Mouse (Mus musculus): ENCODE measurements around the gene Pmch.

Pmch gene

DNA sequence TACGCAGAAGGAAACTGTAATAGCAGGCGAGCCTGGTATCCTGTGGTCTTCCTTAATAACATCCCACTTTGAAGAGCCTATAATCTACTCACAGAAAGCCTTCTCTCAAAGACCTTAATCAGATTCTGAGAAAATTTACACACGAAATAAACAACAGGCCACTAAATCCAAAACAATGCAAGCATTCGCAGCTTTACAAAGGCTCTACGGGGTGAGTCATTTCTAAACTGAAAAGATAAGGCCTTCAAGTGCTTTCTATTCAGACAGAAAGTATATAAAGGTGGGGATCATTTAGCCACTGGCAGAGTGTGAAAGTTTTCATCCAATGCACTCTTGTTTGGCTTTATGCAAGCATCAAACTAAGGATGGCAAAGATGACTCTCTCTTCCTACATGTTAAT is at the start of gene Pmch:
Pmch (plus strand) TSS at position 301 of the 400 bp plus-strand sequence.
- no peak for DNase-seq (ENCODE audit: low spot score)

DNA sequence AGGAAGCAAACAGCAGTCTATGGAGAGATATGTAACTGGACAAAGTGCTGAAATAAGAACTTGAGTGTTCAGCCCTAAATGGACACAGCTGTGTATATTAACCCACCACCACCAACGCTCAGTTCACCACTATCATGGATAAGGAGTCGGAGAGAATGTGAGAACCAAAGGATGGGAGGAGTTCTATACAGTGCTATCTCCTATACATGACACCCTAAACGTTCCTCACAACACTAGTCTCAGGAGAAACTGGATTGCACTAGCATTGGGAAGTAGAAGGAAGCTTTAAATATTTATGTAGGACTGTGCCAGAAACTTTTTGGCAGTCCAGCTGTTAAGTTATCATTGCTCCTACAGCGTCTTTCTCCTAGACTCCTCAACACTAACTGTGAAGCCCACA is 46.6 kb upstream of the Pmch start:
- no peak for DNase-seq (ENCODE audit: low spot score)

DNA sequence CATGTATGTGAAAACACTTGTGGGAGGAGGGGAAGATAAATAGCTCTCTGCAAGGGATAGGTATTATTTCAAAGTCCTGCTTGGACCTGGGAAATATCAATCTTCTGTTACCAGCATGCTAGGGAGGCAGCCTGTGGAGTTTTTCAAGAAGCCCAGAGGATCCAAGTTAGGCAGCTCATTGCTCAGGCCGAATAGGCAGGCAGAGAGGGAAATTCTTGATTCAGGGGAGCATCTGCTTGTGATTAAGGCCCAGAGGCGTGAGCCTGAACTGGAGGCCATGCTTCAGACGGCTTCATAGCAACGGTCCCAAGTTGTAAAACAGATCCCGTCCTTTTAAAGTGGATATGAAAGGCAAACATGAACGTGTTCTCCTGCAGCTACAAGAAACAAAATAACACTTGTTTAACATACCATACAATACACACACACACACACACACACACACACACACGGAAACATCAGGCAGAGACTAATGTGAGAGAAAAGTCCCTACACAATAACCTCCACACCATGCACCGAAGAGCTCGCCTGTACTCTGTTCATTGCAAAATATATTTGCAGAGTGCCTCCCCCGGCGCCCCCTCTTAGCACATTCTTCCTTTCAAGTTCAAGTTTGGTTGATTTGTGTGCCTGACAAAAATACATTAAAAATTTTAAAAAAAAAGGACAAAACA is 44.6 kb upstream of the Pmch start:
- peak; percentile 11 for DNase-seq (ENCODE audit: low spot score)

DNA sequence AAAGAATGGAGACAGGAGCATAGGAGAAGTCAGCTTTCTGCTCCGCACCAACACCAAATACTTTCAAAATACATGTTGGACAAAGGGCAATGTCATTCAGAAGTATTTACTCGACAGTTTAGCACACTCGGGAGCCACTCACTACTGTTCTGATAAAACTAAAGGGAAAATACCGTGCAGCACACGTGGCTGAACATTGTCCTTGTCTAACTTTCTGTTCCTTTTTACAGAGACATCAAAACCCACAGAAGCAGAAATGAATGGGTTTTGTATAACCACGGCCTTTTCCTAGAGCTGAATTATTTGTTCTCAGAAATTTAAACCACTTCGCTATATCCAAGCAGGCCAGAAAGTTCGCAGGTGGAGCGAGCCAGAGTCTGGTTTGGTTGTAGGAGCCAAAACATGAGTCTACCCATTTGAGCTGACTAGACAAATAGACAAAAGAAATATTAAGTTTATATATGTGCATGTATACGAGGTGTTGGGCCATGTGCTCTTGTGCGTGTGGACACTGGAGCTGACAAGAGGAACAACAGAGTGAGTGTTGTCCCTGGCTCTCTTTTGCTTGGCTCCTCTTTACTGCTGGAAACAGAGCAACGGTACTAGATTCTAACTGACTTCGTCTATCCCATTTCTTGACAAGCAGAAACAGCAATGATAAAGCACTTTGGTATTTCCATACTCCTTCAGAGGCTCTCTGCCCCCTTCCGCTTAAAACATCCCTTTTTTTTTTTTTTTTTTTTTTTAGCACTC is 36.5 kb upstream of the Pmch start:
- DNase-seq (ENCODE audit: low spot score) = no peak

DNA sequence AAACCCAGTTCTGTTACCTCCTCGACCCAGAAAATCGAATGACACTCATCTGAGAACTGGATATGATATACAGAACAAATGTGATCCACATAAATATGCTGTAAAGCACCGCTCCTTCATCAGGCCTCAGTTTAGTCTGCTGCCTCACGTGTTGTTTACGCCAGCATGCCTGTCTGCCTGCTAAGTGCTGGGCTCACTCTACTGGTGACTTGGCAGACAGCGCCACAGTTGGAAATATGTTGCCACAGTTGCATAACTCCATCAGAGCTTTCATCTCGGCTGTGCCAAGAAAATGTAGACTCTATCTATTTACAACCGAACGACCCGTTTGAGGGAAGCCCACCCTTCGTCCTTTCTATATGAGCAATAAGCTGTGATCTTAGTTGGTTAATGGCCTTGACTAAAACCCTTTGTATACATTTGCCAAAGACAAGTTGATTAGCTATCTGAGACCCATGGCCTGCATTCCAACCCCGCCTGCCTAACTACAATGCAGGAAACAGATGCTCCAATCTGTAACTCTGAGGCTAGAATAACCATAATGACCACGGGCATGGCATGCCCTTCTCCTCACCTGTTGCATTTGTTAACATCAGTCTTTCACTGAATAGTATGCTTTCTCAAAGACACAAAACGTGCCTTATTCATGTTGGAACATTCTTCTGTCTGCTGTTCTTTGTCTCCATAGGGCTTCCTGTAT is 33.8 kb upstream of the Pmch start:
- DNase-seq (ENCODE audit: low spot score) = no peak

DNA sequence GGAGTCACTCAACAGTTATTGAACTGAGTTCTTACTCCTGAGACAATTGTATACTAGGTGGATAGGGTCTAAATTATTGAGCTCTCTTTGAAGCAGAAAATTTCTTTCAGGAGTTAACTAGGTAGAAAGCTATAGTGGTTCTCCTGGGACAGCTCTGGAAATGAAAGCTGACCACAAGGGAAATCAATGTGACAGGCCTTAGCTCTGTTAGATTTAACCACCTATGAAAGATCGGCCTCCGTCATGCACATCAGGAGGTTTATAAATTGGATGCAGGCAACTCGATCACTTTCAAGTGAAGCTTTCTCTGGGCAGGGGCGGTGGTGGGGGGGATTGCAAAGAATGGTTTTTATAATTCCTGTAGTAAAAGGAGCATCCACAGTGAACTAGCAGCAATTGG is 27.4 kb upstream of the Pmch start:
- DNase-seq (ENCODE audit: low spot score) = no peak

DNA sequence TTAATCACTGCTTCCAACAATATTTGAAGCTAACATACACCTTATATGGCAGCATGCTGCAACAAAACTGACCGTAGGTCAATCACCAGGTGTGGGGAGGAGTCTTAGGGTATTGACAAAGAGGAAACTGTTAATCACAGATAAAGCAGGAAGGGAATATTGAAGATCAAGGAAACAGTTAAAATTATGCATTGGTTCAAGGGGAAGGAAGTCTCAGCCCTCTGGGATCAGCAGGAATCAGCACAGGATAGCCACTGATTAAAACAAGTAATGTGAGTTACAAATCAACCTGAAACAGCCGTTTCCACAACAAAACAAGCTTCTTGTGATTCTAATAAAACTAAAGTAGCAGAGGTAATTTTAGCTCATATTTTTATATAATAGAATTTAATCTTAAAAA is 26.0 kb upstream of the Pmch start:
- no peak for DNase-seq (ENCODE audit: low spot score)

DNA sequence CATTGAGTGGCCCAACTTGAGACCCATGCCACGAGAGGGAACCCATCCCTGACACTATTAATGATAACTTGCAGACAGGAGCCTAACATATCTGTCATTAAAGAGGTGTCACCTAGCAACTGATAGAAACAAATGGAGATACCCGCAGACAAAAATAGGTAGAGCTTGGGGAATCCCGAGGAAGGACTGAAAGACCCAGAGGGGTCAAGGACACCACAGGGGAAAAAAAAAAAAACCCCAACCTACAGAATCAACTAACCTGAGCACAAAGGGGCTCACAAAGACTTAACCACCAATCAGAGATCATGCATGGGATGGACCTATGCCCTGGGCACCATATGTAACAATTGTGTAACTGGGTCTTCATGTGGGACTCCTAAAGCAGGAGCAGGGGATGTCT is 23.5 kb upstream of the Pmch start:
- DNase-seq (ENCODE audit: low spot score) = no peak

DNA sequence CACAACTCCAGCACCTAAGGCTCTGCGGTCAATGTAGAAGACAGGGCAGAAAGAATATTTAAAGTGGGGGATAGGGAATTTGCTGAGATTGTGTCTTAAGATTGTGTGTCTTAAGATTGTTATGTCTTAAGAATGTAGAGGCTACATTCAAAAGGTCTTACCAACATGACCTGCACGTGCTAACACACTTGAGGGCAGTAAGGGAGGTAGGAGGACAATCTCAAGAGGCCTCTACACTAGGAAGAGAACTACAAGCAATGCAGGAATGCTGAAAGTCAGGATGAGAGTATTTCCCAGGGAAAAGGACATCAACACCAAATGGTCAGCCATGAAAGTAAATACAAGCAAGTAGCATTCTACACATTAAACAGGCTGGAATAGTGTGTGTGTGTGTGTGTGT is 15.3 kb downstream of the Pmch start:
- DNase-seq (ENCODE audit: low spot score) = no peak

DNA sequence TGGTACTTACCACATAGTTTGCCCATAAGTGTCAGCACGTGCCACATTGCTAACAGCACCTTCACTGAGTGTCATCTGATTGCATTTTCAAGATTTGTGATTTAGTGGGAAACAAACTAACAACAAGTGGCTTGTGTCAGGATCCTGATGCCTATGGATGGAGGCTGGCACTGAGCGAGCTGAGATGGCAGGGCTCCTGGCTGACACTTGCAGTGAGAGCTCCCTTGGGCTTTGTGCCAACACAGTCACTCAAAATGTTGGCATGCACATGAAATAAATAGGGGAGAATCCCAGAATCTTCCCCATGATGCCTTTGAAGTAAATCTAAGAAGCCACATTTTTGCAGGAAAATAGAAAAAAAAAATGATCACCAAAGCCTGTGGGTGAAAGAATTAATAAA is 22.4 kb downstream of the Pmch start:
- no peak for DNase-seq (ENCODE audit: low spot score)

DNA sequence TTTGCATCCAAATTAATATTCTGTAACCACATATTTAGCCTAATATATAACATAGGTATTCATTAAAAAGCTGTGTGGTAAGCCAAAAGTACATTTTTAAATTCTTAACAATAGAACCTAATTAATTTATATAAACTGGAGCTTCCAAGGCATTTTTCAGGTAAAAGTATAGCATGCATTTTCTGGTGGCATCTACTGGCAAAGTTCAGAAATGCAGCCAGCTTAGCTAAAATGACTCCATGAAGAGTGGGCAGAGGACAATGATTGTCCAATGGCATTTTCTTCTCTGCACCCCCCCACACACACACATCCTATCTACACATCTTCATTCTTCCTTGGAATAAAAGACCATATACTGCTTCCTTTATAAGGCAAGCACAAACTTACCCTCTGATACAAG is 28.8 kb downstream of the Pmch start:
- no peak for DNase-seq (ENCODE audit: low spot score)

DNA sequence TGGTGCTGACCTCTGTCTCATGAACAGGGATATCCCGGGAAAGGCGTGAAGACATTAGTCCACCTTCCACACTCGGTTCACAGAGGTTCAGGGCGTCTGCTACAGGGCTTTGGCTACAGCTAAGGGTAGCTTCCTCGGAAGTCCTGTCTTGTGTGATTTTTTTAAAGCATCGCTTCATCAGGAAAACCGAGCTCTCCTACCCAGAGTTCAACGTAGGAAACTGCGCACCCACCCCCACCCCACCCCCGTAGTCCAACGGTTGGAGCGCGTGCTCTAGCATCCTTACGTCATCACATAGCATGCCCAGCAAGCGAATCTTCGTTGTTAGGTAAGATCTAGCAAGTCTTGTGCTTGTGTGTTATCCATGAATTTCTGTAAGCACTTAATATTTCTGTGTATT is 44.8 kb downstream of the Pmch start:
- no peak for DNase-seq (ENCODE audit: low spot score)
